Mouse (Mus musculus) frontal cortex, postnatal 14 days (tissue): ENCODE results near the gene Trp53.
"Not testable (repeated sequence)": the region's sequence is repeated elsewhere in the genome, so short reads cannot be mapped to it uniquely, and the experiment has no call there.

Experiments used
- DNase-seq, 2 experiments: peaks; one replicate each; pipeline ENCODE4 v3.0.0; 2022; ENCODE audit warnings: low spot score in 2 of 2

Trp53 gene

GRCm38 (mm10) chr11:69624339-69624738, 44.2 kb downstream of the Trp53 start:
- not testable (repeated sequence) for DNase-seq

GRCm38 (mm10) chr11:69628286-69628685, 48.1 kb downstream of the Trp53 start:
- peak; percentile 38 to 67 for DNase-seq

GRCm38 (mm10) chr11:69629802-69630201, 49.6 kb downstream of the Trp53 start:
- DNase-seq = no peak

GRCm38 (mm10) chr11:69632284-69633089, 52.3 kb downstream of the Trp53 start, which contains the start of gene Fxr2:
Gene Fxr2 (plus strand): TSS chr11:69632990.
- peak; percentile 100 for DNase-seq

- peak in 1 of 2 experiments; percentile 35 for DNase-seq
Measured at GRCm38 (mm10) chr11:69633128-69633866, 53.1 kb downstream of the Trp53 start.

GRCm38 (mm10) chr11:69635471-69635870, 55.3 kb downstream of the Trp53 start:
- no peak for DNase-seq
